Mouse (Mus musculus) stomach, embryonic 14.5 days (tissue): ENCODE data around the gene Gak. TPM values are rescaled to one million over a fixed set of nuclear protein-coding genes. Genes with fewer than 3 reads are reported as not detected.

Source experiments
- ATAC-seq: fragments of 200-750 bp; cut with Nextera tagmentation; 2 replicates; pipeline ENCODE4 v1.8.0; 2017; ENCODE audit warnings: low read depth, moderate TSS enrichment; ENCODE audit not compliant: insufficient number of reproducible peaks, insufficient read depth, low FRiP score
- H3K27ac ChIP-seq: fragments of 300-500 bp; sonication (generic); 2 replicates; pipeline ENCODE4 v1.5.1; 2014; ENCODE audit warnings: mild to moderate bottlenecking, low read length, moderate library complexity, mixed read lengths
- H3K27me3 ChIP-seq: fragments of 300-500 bp; sonication (generic); 2 replicates; pipeline ENCODE4 v1.6.1; 2014; ENCODE audit warnings: low read length, control low read depth, mixed read lengths; ENCODE audit not compliant: control insufficient read depth, insufficient read depth
- H3K36me3 ChIP-seq: fragments of 300-500 bp; sonication (generic); 2 replicates; pipeline ENCODE4 v1.6.1; 2014; ENCODE audit warnings: mild to moderate bottlenecking, control low read depth, low read length, moderate library complexity, mixed read lengths; ENCODE audit not compliant: control insufficient read depth, insufficient read depth
- H3K4me1 ChIP-seq: fragments of 300-500 bp; sonication (generic); 2 replicates; pipeline ENCODE4 v1.6.1; 2014; ENCODE audit warnings: low read length, control low read depth, mixed read lengths; ENCODE audit not compliant: control insufficient read depth, insufficient read depth
- H3K4me2 ChIP-seq: fragments of 300-500 bp; sonication (generic); replicated peaks from 2 replicates; pipeline ENCODE4 v1.6.1; 2014; ENCODE audit warnings: low read depth, low read length, control low read depth
- H3K4me3 ChIP-seq: fragments of 300-500 bp; sonication (generic); 2 replicates; pipeline ENCODE4 v1.5.1; 2014; ENCODE audit warnings: low read depth, low read length, control low read depth
- H3K9ac ChIP-seq: fragments of 300-500 bp; sonication (generic); replicated peaks from 2 replicates; pipeline ENCODE4 v1.6.1; 2014; ENCODE audit warnings: low read depth, mild to moderate bottlenecking, control low read depth, low read length, moderate library complexity, mixed read lengths
- H3K9me3 ChIP-seq: fragments of 300-500 bp; sonication (generic); 2 replicates; pipeline ENCODE4 v1.6.1; 2016; ENCODE audit warnings: low read depth, low read length, control low read depth; ENCODE audit not compliant: control insufficient read depth
- WGBS: fragments of 180-500 bp; shearing (Covaris S2); extraction: QIAGEN DNeasy Blood & Tissue Kit; methylation state at CpG from one replicate; pipeline ENCODE4 v1.1.7; 2014; 5-methylcytosine and 5-hydroxymethylcytosine counted together
- polyA plus RNA-seq: library from polyadenylated mRNA; unstranded; fragments of >200 nt; fragmentation: Nextera tagmentation; extraction: Ambion mirVana; gene quantifications from 2 replicates; pipeline ENCODE4 v1.2.1, GENCODE M21; 2014

Gak gene
- polyA plus RNA-seq, 1 experiment from 2014 or later = 49.9 TPM

- no peaks in the 10 kb centered on the region for H3K27me3 ChIP-seq
- H3K4me1 ChIP-seq = no peaks in the 10 kb centered on the region
- WGBS = 84% methylated on average over 5 of the region's 5 CpGs
- no peak overlapping the region for H3K4me2 ChIP-seq
- H3K4me3 ChIP-seq = no peak overlapping the region
- no peak for ATAC-seq
- H3K9me3 ChIP-seq = no peaks in the 10 kb centered on the region
- H3K27ac ChIP-seq = no peak overlapping the region
- peaks cover 39% of the 10 kb centered on the region for H3K36me3 ChIP-seq
- H3K9ac ChIP-seq = no peak overlapping the region
These were observed 21.7 kb upstream of the Gak start for GRCm38 (mm10) chr5:108651136-108651720.

- ATAC-seq = no peak
- 87% methylated on average over 7 of the region's 7 CpGs for WGBS
These were observed 20.8 kb upstream of the Gak start for GRCm38 (mm10) chr5:108650341-108650740.

GRCm38 (mm10) chr5:108648937-108649576 lies 19.5 kb upstream of the Gak start:
- Histone ChIP-seq H3K27ac (no peak overlapping the region), H3K36me3 (peaks cover 40% of the 10 kb centered on the region), H3K9me3 (no peaks in the 10 kb centered on the region), H3K4me1 (no peaks in the 10 kb centered on the region), H3K4me2 (no peak overlapping the region), H3K27me3 (no peaks in the 10 kb centered on the region), H3K9ac (no peak overlapping the region), H3K4me3 (no peak overlapping the region)
- ATAC-seq = no peak
- WGBS = 91% methylated on average over 11 of the region's 11 CpGs

More at GRCm38 (mm10) chr5:108650341-108650740, 20.8 kb upstream of the Gak start:
- Histone ChIP-seq H3K9ac (no peak overlapping the region), H3K4me2 (no peak overlapping the region), H3K4me3 (no peak overlapping the region), H3K27ac (no peak overlapping the region), H3K36me3 (peaks cover 44% of the 10 kb centered on the region), H3K9me3 (no peaks in the 10 kb centered on the region), H3K4me1 (no peaks in the 10 kb centered on the region), H3K27me3 (no peaks in the 10 kb centered on the region)

GRCm38 (mm10) chr5:108647820-108648465 lies 18.4 kb upstream of the Gak start:
- 81% methylated on average over 2 of the region's 2 CpGs for WGBS

GRCm38 (mm10) chr5:108647311-108647710 lies 17.8 kb upstream of the Gak start:
- H3K36me3 ChIP-seq = peaks cover 34% of the 10 kb centered on the region
- WGBS = 84% methylated on average over 2 of the region's 2 CpGs
- no peak for ATAC-seq

More at GRCm38 (mm10) chr5:108647820-108648465, 18.4 kb upstream of the Gak start:
- Histone ChIP-seq H3K9ac (no peak overlapping the region), H3K4me3 (no peak overlapping the region), H3K36me3 (peaks cover 31% of the 10 kb centered on the region), H3K4me2 (no peak overlapping the region), H3K27me3 (no peaks in the 10 kb centered on the region), H3K27ac (no peak overlapping the region), H3K9me3 (no peaks in the 10 kb centered on the region), H3K4me1 (no peaks in the 10 kb centered on the region)
- ATAC-seq = no peak

GRCm38 (mm10) chr5:108646343-108646660 lies 16.7 kb upstream of the Gak start:
- no peaks in the 10 kb centered on the region for H3K27me3 ChIP-seq
- H3K4me2 ChIP-seq = no peak overlapping the region
- ATAC-seq = no peak
- no peaks in the 10 kb centered on the region for H3K9me3 ChIP-seq
- H3K36me3 ChIP-seq = peaks cover 36% of the 10 kb centered on the region
- H3K9ac ChIP-seq = no peak overlapping the region
- no peaks in the 10 kb centered on the region for H3K4me1 ChIP-seq
- H3K4me3 ChIP-seq = no peak overlapping the region
- H3K27ac ChIP-seq = no peak overlapping the region
- WGBS = 83% methylated on average over 3 of the region's 3 CpGs

More at GRCm38 (mm10) chr5:108647311-108647710, 17.8 kb upstream of the Gak start:
- no peak overlapping the region for H3K27ac ChIP-seq
- H3K9me3 ChIP-seq = no peaks in the 10 kb centered on the region
- no peak overlapping the region for H3K4me2 ChIP-seq
- no peak overlapping the region for H3K4me3 ChIP-seq
- H3K4me1 ChIP-seq = no peaks in the 10 kb centered on the region
- H3K9ac ChIP-seq = no peak overlapping the region
- no peaks in the 10 kb centered on the region for H3K27me3 ChIP-seq

GRCm38 (mm10) chr5:108645651-108646342 lies 16.2 kb upstream of the Gak start:
- Histone ChIP-seq H3K4me3 (no peak overlapping the region), H3K27ac (no peak overlapping the region), H3K27me3 (no peaks in the 10 kb centered on the region), H3K4me1 (no peaks in the 10 kb centered on the region), H3K4me2 (no peak overlapping the region), H3K36me3 (peaks cover 36% of the 10 kb centered on the region), H3K9ac (no peak overlapping the region), H3K9me3 (no peaks in the 10 kb centered on the region)
- ATAC-seq = no peak
- 95% methylated on average over 9 of the region's 9 CpGs for WGBS

- Histone ChIP-seq H3K4me3 (no peak overlapping the region), H3K4me2 (no peak overlapping the region), H3K9me3 (no peaks in the 10 kb centered on the region), H3K9ac (no peak overlapping the region), H3K27me3 (no peaks in the 10 kb centered on the region), H3K4me1 (no peaks in the 10 kb centered on the region), H3K36me3 (peaks cover 28% of the 10 kb centered on the region), H3K27ac (no peak overlapping the region)
- WGBS = 73% methylated on average over 2 of the region's 2 CpGs
- no peak for ATAC-seq
These were observed 14.1 kb upstream of the Gak start for GRCm38 (mm10) chr5:108643674-108644073.
